ENCODE assay signal across 18 mouse cellular contexts in the genomic region with DNA sequence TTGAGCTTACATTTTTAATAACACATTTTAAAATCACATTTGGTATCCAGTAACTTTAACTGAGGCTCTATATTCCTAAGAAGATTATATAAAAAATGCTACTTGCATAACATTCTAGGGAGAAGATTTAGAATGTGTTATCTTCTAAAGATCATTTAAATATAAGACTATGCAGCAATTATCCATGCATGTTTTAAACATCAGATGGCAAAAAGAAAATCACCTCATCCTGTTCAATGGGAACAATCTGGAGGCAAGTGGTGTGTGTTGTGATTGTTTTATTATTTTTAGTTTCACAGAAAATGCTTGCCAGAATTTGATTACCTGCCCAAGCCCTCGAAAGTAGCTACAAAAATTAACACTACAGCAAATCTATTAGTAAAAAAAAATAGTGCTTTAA.
A peak's percentile ranks its signal among the peaks of the same experiment; 100 is the strongest.
DNase-seq lines count a peak whose midpoint lies in the region; ATAC-seq and TF ChIP-seq lines count a peak whose summit lies in the region.
"Had no signal": no experiment of that assay in that cellular context is flagged by ENCODE, and none has a peak within 500 bp of the region (broad histone marks: within the 10 kb centered on the region; RNA-seq: fewer than 3 reads in every experiment).

No protein-coding gene starts in this region.

- ATAC-seq in monocyte, adult 5-6 weeks (replicated peaks; ENCODE audit: insufficient number of reproducible peaks, low FRiP score, low TSS enrichment, poor library complexity, severe bottlenecking) = no peak
- ATAC-seq: forebrain, embryonic 13.5 days; forebrain, embryonic 15.5 days; forebrain, postnatal 0 days had no signal

- peak overlapping the region; percentile 28; the same call in 1 of the 2 replicates for H3K27ac ChIP-seq in layer of hippocampus, adult 2 months
- H3K27ac ChIP-seq: embryonic facial prominence, embryonic 10.5 days; embryonic facial prominence, embryonic 12.5 days; forebrain, embryonic 13.5 days; forebrain, embryonic 15.5 days had no signal

- DNase-seq in layer of hippocampus, adult 2 months (ENCODE audit: low spot score in 2 of 2) = no peak
- no peak for DNase-seq in layer of hippocampus, postnatal 14 days (ENCODE audit: low spot score in 2 of 2)
- peak; percentile 46 for DNase-seq in brain, adult 2 months (ENCODE audit: low read depth, low spot score)
- DNase-seq in telencephalon, adult 2 months (ENCODE audit: low read depth, low spot score) = peak; percentile 58
- DNase-seq: adrenal gland, adult 2 months; adrenal gland, postnatal 10 days; adrenal gland, postnatal 25 days; cerebellum, adult 11-12 months; cerebellum, adult 2 months; cerebellum, adult 9-10 months; cerebellum, postnatal 10 days; cerebellum, postnatal 25 days; forebrain, postnatal 0 days had no signal

- no peak for TF ChIP-seq CTCF in layer of hippocampus, adult 2 months (conservative IDR thresholded peaks at IDR 0.05)

- no peak overlapping the region for H3K4me3 ChIP-seq in layer of hippocampus, adult 2 months
- H3K4me3 ChIP-seq: embryonic facial prominence, embryonic 10.5 days; embryonic facial prominence, embryonic 12.5 days; forebrain, embryonic 13.5 days; forebrain, embryonic 15.5 days had no signal

Comparison
In these comparisons a context has a peak if more than half of its experiments do, and no peak if none do; other contexts are left out.
1. DNase-seq: peak in brain, adult 2 months (single experiment) and telencephalon, adult 2 months (single experiment); none in layer of hippocampus, adult 2 months (0 of 2) and layer of hippocampus, postnatal 14 days (0 of 2).